Mouse (Mus musculus) layer of hippocampus, adult 18-20 months (tissue): ENCODE results near the gene Zfp988. TPM values are rescaled to one million over a fixed set of nuclear protein-coding genes. Genes with fewer than 3 reads are reported as not detected.
"Not testable (repeated sequence)": the region's sequence is repeated elsewhere in the genome, so short reads cannot be mapped to it uniquely, and the experiment has no call there.

ENCODE experiments used
- DNase-seq, 2 experiments: peaks; one replicate each; pipeline ENCODE4 v3.0.0; 2022; ENCODE audit warnings: low spot score in 2 of 2
- long read RNA-seq: library from polyadenylated mRNA; stranded (forward); transcript quantifications from one replicate; pipeline ENCODE4 v2.0.0, GENCODE M21; 2021
- total RNA-seq, 2 experiments: library from RNA; stranded (reverse); gene quantifications; 2 replicates each; pipeline ENCODE4 v1.2.3; 2021

Zfp988 gene
- total RNA-seq = under 1 TPM; 0.33 to 0.40 TPM
- long read RNA-seq = 0 reads

DNA sequence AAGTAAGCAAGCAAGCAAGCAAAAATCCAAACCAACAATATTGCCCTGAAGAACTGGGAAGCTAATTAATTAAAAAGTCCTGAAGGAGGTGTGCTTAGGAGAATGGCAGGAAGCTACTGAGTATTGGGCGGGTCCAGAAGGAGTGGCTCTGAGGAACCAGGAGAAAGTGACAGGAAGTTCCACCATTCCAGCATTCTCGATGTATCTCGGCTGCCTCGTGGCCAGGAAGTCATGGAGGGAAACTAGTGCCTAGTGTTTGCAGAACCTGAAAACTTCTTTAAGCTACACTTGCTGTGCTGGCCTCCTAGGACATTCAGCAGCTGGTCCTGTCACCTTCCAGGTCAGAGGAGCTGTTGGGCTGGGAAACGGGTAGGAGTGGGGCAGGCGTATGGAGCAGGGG is at the start of gene Zfp988:
Zfp988 (plus strand) TSS at position 239 of the 400 bp plus-strand sequence.
- DNase-seq = not testable (repeated sequence)

DNA sequence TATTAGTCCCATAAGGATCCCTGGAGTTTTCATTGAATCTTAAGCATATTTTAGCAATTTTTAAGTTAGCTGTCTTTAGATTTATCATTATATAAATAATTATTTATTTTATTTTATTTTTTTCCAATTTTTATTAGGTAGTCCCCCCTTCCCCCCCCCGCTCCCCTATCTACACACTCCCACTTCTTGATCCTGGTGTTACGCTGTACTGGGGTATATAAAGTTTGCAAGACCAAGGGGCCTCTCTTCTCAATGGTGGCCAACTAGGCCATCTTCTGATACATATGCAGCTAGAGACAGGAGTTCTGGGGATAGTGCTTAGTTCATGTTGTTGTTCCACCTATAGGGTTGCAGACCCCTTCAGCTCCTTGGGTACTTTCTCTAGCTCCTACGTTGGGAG is 42.8 kb upstream of the Zfp988 start:
- DNase-seq = not testable (repeated sequence)

DNA sequence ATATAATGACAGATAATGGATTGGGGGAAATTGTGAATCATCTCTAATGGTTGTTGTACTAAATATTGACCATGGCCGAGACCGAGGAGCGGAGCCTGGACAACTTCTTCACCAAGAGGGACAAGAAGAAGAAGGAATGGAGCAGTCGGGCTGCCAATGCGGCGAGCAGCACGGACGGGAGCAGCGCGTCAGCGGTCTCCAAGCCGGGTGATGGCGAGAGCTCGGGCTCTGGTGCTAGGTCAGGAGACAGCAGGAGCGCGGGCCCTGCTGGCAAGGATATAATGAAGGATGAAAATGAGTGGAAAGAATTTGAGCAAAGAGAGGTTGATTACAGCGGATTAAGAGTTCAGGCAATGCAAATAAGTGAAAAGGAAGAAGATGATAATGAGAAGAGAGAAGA is 38.2 kb upstream of the Zfp988 start:
- not testable (repeated sequence) for DNase-seq

DNA sequence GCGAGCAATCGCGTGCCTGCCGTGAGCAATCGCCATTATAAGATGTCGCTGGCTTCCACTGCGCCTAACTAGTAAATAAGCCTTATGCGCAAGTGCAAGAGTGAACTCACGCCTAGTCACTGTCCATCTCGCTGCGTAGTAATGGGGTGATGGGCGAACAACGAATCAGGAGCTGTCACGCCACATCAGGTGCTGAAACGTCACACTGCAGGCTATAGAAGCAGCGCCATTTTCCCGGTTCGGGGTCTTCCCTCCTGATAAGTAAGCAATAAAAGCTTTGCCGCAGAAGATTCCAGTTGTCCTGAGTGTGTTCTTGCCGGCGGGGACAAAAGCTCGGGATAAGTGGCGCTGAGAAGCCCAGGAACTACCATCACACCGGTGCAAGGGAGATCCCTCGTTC is 36.7 kb upstream of the Zfp988 start:
- not testable (repeated sequence) for DNase-seq

DNA sequence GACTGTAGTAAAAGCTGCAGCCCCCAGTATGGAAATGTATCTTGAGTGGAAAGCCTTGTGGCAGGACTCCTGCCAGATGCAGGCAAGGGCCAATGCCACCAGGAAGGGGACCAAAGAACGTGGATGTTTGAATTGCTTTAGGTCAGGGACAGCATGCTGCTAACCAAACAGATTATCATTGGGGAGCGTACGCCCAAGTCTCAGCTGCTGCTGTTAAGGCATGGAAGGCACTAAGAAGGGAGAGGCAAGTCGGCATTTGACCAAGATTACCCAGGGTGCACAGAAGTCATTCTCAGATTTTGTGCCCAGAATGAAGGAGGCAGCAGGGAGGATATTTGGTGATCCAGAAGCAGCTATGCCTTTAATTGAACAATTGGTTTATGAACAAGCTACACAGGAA is 35.4 kb upstream of the Zfp988 start:
- DNase-seq = not testable (repeated sequence)

DNA sequence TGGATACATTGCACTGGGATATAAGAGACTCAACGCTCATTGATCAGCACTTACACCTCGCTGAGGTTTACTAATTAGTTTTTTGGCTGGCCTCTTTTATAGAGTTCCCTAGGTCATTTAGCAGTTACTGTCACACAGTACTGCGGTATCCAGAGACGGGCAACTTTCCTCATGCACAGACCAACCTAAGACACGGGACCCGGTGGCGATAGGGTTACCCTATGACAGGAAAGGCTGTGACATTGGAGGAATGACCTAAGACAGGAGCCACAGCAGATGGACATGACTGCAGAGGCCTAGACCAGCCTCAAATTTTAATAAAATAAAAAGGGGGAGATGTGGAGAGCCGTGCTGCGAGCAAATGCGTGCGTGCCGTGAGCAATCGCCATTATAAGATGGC is 33.9 kb upstream of the Zfp988 start:
- not testable (repeated sequence) for DNase-seq

DNA sequence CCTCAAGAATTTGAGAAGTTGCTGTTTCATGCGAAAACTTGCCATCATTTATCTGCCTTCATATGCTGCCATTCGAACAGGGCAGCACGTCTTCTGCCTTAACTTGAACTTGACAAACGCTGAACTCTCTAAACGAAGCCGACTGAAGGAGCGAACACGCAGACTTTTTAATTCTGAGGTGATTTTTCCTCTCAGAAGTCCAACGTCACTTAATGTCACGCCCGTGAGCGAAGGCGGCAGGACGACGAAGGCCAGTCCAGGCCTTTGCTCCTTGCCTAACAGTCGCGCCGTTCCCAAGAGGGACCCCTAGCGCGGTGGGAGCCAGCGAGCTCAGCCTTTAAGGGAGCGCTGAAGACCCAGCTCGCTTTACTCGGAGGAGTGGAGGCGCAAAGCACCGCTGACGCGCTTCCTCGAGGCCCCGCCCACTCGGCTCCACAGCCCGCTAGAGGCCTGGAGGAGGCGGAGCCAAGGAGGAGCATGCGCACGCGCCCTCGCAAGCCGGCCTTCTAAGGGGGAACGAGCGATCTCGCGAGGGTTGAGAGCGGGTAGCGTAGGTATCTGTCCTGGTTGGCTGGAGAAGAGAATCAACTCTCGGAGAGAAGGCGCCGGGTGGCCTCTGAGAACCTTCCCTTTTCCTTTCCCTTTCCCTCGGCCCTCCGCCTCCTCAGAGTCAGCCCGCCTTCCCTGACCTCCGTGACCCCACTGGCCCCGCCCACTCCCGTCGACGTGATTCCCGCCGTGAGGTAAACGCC is 30.3 kb upstream of the Zfp988 start:
- not testable (repeated sequence) for DNase-seq

DNA sequence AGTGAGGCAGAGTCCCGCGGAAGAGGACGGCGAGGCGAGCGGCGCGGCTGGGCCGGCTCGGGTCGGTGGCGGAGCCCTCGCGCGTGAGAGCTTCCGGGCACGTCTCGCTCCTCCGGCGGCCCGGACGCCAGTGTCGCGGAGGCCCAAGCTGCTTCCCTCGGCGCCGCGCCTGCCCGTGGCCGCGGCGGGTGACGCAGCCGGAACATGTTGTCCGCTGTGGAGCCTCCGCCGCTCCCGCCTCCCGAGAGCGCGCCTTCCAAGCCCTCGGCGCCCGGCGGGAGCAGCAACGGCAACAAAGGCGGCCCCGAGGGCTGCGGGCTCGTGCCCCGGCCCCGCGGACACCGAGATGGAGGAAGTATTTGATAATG is 29.7 kb upstream of the Zfp988 start:
- DNase-seq = not testable (repeated sequence)

DNA sequence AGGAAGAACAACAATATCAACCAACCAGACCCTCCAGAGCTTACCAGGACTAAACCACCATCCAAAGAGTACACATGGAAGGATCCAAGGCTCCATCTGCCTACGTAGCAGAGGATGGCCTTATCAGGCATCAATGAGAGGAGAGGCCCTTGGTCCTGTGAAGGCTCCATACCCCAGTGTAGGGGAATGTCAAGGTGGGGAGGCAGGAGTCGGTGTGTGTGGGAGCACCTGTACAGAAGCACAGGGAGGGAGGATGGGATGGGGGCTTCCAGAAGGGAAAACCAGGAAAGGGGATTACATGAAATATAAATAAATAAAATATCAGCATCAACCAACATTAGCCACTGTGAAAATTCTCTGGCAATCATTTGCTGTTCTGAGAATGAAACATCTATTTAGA is 25.1 kb upstream of the Zfp988 start:
- not testable (repeated sequence) for DNase-seq

DNA sequence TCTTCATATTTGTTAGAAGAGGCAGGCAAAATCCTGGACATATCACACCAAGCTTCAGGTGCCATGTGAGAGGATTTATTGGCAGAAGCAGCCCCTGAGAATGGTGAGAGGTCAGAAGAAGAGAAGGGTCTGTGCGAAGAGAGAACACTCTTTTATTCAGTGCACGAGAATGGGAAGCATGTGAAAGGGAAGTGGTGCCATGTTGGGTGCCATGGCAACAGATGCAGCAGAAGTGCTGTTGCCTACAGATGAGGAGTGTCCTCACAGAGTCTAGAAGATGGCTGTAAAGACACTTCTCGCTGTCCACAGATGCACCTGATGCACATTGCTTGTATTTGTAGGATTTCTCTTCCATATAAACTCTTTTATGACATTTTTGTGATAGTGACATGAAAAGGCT is 6.9 kb upstream of the Zfp988 start:
- not testable (repeated sequence) for DNase-seq

DNA sequence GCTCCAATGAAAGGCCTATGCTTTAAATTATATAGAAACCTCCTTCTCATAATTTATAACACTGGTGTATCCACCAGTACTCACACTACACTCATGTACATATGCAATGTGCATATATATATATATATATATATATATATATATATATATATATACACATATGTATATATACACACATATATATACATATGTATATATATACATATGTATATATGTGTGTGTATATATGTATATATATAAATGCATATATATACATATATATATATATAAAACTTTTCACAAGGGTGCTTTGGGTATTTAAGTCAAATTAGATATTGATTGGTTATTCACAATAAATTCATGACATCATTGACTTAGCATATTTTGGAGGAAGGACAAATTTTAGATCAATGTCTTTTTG is 3.1 kb upstream of the Zfp988 start:
- not testable (repeated sequence) for DNase-seq

DNA sequence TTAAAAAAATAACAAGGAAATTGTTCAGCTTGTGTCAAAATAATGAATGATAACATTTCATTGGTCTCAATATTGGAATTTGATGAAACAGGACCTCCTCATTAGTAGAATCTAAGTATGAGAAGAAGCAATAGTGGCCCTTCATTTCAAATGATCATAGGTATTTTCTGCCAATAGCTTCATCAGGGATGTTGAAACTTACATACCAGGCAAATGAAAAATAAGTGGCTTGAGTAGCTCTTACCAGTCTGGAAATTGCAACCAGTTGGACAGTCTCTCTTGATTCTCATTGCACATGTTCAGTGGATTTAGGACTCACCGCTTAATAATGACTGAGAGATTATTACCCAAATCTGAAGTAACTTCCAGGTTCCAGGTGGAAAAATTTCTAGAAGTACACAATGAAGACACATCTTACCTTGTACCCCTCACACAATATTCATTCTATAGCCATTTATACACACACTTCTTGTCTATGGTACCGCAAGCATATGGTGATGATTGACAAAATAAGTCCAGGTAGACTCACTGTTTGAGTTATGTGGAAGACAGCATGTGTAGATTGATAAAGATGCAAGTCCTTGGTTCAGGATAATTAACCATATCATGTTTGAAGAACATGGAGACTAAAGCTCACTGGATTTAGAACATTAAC is 29.7 kb downstream of the Zfp988 start:
- DNase-seq = not testable (repeated sequence)

DNA sequence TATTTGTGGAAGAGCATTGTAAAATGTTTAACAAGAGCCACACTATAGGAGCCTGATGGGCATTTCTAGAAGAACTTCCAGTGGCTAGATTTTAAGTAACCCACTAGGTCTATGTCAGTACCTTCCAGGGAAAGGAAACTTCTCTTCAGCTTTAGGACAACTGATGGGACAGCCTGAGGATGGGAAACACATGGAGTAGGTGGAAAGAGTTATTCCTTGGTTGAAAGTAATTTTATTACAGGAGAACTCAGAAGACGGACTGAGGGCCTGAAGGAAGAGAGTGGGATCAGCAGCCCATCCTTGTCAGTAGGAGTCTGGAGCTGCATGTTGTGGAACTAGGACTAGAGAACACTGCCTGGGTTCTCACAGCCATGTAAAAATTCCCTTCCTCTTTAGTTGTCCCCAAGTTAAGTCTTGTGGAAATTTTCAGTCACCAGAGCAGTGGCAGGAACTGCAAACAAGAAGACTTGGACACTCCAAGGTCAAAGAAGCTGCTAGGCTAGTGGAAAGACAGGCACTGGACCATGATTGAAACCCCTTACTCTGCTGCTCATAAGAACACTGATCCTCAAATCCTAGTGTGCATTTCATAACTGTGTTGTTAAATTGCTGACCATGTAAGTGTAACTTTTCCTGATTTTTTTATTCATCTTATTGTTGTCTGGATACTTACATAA is 30.4 kb downstream of the Zfp988 start:
- DNase-seq = not testable (repeated sequence)

DNA sequence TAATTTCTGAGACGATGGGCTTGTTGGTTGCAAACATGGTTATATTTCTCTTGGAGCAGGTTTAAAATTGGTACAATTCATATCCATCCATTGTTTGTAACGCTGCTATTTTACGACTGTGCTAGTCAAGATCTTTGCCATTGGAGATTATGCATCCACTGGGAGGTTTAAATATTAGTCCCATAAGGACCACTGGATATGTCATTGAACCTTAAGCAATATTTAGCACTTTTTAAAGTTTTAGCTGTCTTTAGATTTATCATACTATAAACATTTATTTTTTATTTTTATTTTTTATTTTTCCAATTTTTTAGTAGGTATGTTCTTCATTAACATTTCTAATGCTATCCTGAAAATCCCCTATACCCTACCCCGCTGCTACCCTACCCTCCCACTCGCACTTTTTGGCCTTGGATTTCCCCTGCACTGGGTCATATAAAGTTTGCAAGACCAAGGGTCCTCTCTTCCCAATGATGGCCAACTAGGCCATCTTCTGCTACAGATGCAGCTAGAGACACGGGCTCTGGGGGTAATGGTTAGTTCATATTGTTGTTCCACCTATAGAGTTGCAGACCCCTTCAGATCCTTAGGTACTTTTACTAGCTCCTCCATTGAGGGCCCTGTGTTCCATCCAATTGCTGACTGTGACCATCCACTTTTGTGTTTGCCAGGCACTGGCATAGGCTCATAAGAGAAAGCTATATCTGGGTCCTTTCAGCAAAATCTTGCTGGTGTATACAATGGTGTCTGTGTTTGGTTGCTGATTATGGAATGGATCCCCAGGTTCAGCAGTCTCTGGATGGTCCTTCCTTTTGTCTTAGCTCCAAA is 31.1 kb downstream of the Zfp988 start:
- DNase-seq = not testable (repeated sequence)

DNA sequence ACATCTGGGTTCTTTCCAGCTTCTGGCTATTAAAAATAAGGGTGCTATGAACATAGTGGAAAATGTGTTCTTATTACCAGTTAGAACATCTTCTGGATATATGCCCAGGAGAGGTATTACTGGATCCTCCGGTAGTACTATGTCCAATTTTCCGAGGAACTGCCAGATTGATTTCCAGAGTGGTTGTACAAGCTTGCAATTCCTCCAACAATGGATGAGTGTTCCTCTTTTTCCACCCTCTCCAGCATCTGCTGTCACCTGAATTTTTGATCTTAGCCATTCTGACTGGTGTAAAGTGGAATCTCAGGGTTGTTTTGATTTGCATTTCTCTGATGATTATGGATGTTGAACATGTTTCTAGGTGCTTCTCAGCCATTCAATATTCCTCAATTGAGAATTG is 32.0 kb downstream of the Zfp988 start:
- not testable (repeated sequence) for DNase-seq

DNA sequence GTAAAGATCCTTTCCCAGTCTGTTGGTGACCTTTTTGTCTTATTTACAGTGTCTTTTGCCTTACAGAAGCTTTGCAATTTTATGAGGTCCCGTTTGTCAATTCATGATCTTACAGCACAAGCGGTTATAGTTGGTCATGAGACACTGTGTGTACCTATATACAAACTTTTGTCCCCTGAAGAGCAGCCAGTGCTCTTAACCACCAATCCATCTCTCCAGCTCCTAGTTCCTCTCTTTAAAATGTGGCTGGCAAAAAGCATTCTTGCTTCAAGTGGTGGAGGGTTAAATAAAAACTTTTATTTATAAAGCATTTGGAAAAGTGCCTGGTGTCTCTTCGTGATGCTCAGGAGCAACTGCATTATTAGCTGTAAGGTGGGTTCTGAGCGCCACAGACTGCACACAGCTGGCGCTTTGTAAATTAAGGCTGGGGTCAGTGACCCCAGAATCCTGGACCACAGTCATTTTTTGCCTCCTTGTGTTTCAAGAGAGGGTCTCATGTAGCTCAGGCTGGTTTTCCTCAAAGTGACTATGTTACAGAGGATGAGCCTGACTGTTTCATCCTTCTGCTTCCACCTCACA is 32.6 kb downstream of the Zfp988 start:
- no peak for DNase-seq

DNA sequence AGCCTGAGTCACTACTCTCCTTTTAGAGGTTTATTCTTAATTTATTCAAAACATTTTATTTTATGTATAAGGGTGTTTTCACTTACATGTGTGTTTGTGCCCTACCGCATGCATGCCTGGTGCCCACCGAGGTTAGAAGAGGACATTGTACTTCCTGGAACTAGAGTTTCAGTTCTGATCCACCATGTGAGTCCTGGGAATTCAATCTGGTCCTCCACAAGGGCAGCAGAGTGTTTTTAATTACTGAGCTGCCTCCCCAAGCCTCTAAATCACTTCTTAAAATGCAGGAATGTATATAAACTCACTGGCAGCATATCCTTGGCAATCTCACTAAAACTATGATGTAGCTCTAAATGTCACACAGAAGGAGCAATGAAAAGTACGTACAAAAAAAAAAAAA is 33.2 kb downstream of the Zfp988 start:
- DNase-seq = not testable (repeated sequence)

DNA sequence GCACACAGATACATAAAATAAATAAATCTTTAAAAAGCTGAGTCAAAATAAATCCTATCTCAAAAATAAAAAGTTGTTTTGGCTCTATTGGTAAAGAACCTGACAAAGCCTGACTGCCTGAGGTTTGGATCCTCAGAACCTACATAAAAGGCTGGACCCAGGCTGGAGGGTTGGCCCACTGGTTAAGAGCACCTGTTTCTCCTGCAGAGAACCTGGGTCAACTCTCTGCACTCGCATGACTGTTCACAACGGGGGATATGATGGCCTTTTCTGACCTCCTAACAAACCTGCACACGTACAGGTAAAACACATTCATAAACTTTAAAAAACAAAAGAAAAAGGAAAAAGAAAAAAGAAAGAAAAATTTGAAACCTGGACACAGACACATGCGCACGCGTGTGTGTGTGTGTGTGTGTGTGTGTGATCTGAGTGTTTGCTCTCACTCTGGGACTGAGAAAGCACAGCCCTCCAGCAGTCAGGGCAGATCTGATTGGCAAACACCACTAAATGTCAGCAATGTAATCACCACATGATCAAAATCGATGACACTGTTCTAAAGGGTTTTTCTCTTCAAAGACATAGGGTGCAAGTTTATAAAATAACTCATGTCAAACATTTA is 34.2 kb downstream of the Zfp988 start:
- DNase-seq = not testable (repeated sequence)

DNA sequence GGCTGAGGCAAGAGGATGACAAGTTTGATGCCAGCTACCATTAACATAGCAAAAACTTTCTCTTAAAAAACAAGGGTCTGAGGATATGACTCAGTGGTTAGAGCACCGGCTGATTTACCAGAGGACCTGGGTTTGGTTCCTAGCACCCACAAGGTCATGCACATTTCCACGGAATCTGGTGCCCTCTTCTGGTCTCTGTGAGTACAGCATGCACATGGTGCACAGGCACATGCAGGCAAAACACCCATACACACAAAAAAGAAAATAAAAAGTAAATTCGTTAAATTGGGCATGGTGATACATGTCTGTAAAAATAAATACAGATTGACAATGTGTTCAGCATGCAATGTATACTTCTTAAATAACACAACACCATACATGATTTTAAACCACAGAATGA is 34.8 kb downstream of the Zfp988 start:
- DNase-seq = not testable (repeated sequence)

DNA sequence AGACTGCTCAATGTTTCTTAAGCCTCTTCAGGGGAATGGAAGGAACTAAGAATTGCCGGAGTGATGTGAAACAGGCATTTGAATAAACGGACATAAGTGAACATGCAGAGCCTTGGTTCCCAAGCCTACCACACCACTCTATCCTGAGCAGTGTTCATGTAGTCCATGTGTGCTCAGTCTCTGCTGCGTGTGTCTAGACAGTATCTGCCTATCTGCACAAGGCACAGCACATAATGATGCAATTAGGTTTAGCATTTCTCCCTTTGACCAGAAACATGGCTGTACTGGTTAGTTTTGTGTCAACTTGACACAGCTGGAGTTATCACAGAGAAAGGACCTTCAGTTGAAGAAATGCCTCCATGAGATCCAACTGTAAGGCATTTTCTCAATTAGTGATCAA is 35.4 kb downstream of the Zfp988 start:
- DNase-seq = not testable (repeated sequence)
